In the genomic region with DNA sequence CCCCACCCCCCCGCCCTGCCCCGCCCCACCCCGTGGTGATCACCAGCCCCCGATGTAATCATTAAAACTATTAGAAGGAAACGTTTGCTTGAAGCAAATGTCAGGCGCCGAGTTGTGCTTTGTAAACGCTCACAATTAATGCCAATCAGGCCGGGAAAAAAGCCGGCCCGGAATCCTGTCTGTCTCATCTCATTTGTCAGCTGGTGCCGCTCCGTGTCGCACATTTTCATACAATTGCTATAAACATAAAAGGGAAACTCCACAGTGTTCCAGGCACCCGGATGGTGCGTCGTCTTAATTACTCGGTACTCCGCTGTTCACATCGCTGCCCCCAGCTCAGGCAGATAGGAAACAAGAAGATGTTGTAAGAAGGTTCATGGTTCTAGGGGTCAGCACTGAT, we compare ENCODE assay signal across 19 mouse cellular contexts. TPM values are rescaled to one million over a fixed set of nuclear protein-coding genes. Genes with fewer than 3 reads are reported as not detected.
DNase-seq lines count a peak whose midpoint lies in the region; ATAC-seq lines count a peak whose summit lies in the region.
"Had no signal": no experiment of that assay in that cellular context is flagged by ENCODE, and none has a peak within 500 bp of the region (broad histone marks: within the 10 kb centered on the region; RNA-seq: fewer than 3 reads in every experiment).

No protein-coding gene starts in this region.

- no peak for ATAC-seq in midbrain, embryonic 11.5 days (ENCODE audit: low FRiP score)
- ATAC-seq in embryonic facial prominence, embryonic 11.5 days (replicated peaks; ENCODE audit: insufficient number of reproducible peaks, low FRiP score, low TSS enrichment, low read depth) = no peak
- peak; percentile 32; the same call in 1 of the 2 replicates for ATAC-seq in forebrain, embryonic 16.5 days
- ATAC-seq in liver, embryonic 12.5 days = no peak
- no peak for ATAC-seq in heart, embryonic 11.5 days (replicated peaks; ENCODE audit: insufficient number of reproducible peaks, low FRiP score, low TSS enrichment)

- WGBS in midbrain, embryonic 10.5 days = 68% methylated on average over 20 of the region's 20 CpGs
- whole genome bisulfite sequencing in midbrain, embryonic 11.5 days = 60% methylated on average over 20 of the region's 20 CpGs
- WGBS in embryonic facial prominence, embryonic 11.5 days = 41% methylated on average over 20 of the region's 20 CpGs
- WGBS in forebrain, embryonic 16.5 days = 16% methylated on average over 20 of the region's 20 CpGs
- WGBS in liver, embryonic 12.5 days (ENCODE audit: insufficient replicate concordance) = 74% methylated on average over 20 of the region's 20 CpGs
- WGBS in heart, embryonic 11.5 days (ENCODE audit: insufficient replicate concordance) = 70% methylated on average over 20 of the region's 20 CpGs

- no peak overlapping the region for H3K4me3 ChIP-seq in midbrain, embryonic 10.5 days
- no peak overlapping the region for H3K4me3 ChIP-seq in midbrain, embryonic 11.5 days (ENCODE audit: low read depth, low read length)
- no peak overlapping the region for H3K4me3 ChIP-seq in embryonic facial prominence, embryonic 11.5 days (ENCODE audit: low read depth, low read length)
- no peak overlapping the region for H3K4me3 ChIP-seq in forebrain, embryonic 16.5 days (replicated peaks; ENCODE audit: low read length)
- no peak overlapping the region for H3K4me3 ChIP-seq in liver, embryonic 12.5 days
- no peak overlapping the region for H3K4me3 ChIP-seq in heart, embryonic 11.5 days (ENCODE audit: low read depth, low read length)
- H3K4me3 ChIP-seq: heart, embryonic 10.5 days had no signal

- peaks cover 86% of the 10 kb centered on the region for H3K4me1 ChIP-seq in midbrain, embryonic 10.5 days
- peaks cover 53% of the 10 kb centered on the region for H3K4me1 ChIP-seq in midbrain, embryonic 11.5 days (ENCODE audit: control insufficient read depth, insufficient read depth, low read length)
- H3K4me1 ChIP-seq in embryonic facial prominence, embryonic 11.5 days (ENCODE audit: control insufficient read depth, insufficient read depth, low read length) = peaks cover 9% of the 10 kb centered on the region
- H3K4me1 ChIP-seq in forebrain, embryonic 16.5 days (replicated peaks; ENCODE audit: control insufficient read depth, insufficient read depth, low read length) = peaks cover 72% of the 10 kb centered on the region
- H3K4me1 ChIP-seq in liver, embryonic 12.5 days = 0 out of 2 replicates have a peak, but pooled peaks cover 4% of the 10 kb centered on the region
- H3K4me1 ChIP-seq in heart, embryonic 11.5 days (ENCODE audit: control insufficient read depth, insufficient read depth, low read length) = peaks cover 12% of the 10 kb centered on the region

- H3K9me3 ChIP-seq in midbrain, embryonic 10.5 days (replicated peaks) = no peaks in the 10 kb centered on the region
- no peaks in the 10 kb centered on the region for H3K9me3 ChIP-seq in midbrain, embryonic 11.5 days (ENCODE audit: control insufficient read depth, low read length)
- no peaks in the 10 kb centered on the region for H3K9me3 ChIP-seq in embryonic facial prominence, embryonic 11.5 days (replicated peaks; ENCODE audit: control insufficient read depth, low read length)
- no peaks in the 10 kb centered on the region for H3K9me3 ChIP-seq in forebrain, embryonic 16.5 days (ENCODE audit: control insufficient read depth, low read length)
- H3K9me3 ChIP-seq in liver, embryonic 12.5 days (replicated peaks) = no peaks in the 10 kb centered on the region
- H3K9me3 ChIP-seq in heart, embryonic 11.5 days (replicated peaks; ENCODE audit: control insufficient read depth, low read length) = no peaks in the 10 kb centered on the region
- H3K9me3 ChIP-seq: heart, embryonic 10.5 days had no signal

- H3K36me3 ChIP-seq in midbrain, embryonic 10.5 days = peaks cover 27% of the 10 kb centered on the region
- no peaks in the 10 kb centered on the region for H3K36me3 ChIP-seq in midbrain, embryonic 11.5 days (ENCODE audit: control insufficient read depth, insufficient read depth, low read length)
- H3K36me3 ChIP-seq in embryonic facial prominence, embryonic 11.5 days (replicated peaks; ENCODE audit: control insufficient read depth, insufficient read depth, low read depth, low read length) = no peaks in the 10 kb centered on the region
- H3K36me3 ChIP-seq in forebrain, embryonic 16.5 days (ENCODE audit: control insufficient read depth, insufficient read depth) = no peaks in the 10 kb centered on the region
- no peaks in the 10 kb centered on the region for H3K36me3 ChIP-seq in liver, embryonic 12.5 days
- H3K36me3 ChIP-seq in heart, embryonic 11.5 days (ENCODE audit: control insufficient read depth, insufficient read depth, low read length) = no peaks in the 10 kb centered on the region
- H3K36me3 ChIP-seq: heart, embryonic 10.5 days had no signal

- DNase-seq in midbrain, embryonic 10.5 days (ENCODE audit: low spot score) = no peak
- DNase-seq in midbrain, embryonic 11.5 days (ENCODE audit: low spot score, missing footprints) = no peak
- DNase-seq in embryonic facial prominence, embryonic 11.5 days (ENCODE audit: low spot score) = peak; percentile 35
- DNase-seq in retina, embryonic 14.5 days (ENCODE audit: low spot score) = peak; percentile 90
- DNase-seq: cerebellum, adult 9-11 months; gastrocnemius, postnatal 25 days; heart, postnatal 14 days; kidney, adult 11 months; left cerebral cortex, postnatal 4 days; lung, embryonic 14.5 days; right cerebral cortex, adult 18-20 months; thymus, adult 2 months had no signal

- peaks cover 46% of the 10 kb centered on the region for H3K27me3 ChIP-seq in midbrain, embryonic 10.5 days (ENCODE audit: low read depth, poor library complexity, severe bottlenecking)
- peaks cover 7% of the 10 kb centered on the region for H3K27me3 ChIP-seq in midbrain, embryonic 11.5 days (ENCODE audit: control insufficient read depth, insufficient read depth, low read length)
- no peaks in the 10 kb centered on the region for H3K27me3 ChIP-seq in embryonic facial prominence, embryonic 11.5 days (ENCODE audit: control insufficient read depth, insufficient read depth, low read length)
- peaks cover 32% of the 10 kb centered on the region for H3K27me3 ChIP-seq in forebrain, embryonic 16.5 days (replicated peaks; ENCODE audit: control insufficient read depth, insufficient read depth, low read length)
- peaks cover 24% of the 10 kb centered on the region for H3K27me3 ChIP-seq in liver, embryonic 12.5 days (replicated peaks)
- peaks cover 2% of the 10 kb centered on the region for H3K27me3 ChIP-seq in heart, embryonic 11.5 days (ENCODE audit: control insufficient read depth, insufficient read depth, low read length)

- no peak overlapping the region for H3K9ac ChIP-seq in midbrain, embryonic 11.5 days (ENCODE audit: low read length)
- no peak overlapping the region for H3K9ac ChIP-seq in embryonic facial prominence, embryonic 11.5 days (replicated peaks; ENCODE audit: low read length)
- no peak overlapping the region for H3K9ac ChIP-seq in forebrain, embryonic 16.5 days (replicated peaks; ENCODE audit: low read depth, low read length)
- no peak overlapping the region for H3K9ac ChIP-seq in liver, embryonic 12.5 days
- H3K9ac ChIP-seq in heart, embryonic 11.5 days (ENCODE audit: low read depth, low read length) = no peak overlapping the region
- H3K9ac ChIP-seq: lung, embryonic 14.5 days had no signal

- no peak overlapping the region for H3K4me2 ChIP-seq in midbrain, embryonic 11.5 days
- no peak overlapping the region for H3K4me2 ChIP-seq in embryonic facial prominence, embryonic 11.5 days (ENCODE audit: low read depth, low read length)
- H3K4me2 ChIP-seq in forebrain, embryonic 16.5 days (ENCODE audit: low read length) = no peak overlapping the region
- H3K4me2 ChIP-seq in liver, embryonic 12.5 days = no peak overlapping the region
- H3K4me2 ChIP-seq in heart, embryonic 11.5 days = no peak overlapping the region
- H3K4me2 ChIP-seq: liver, embryonic 11.5 days; lung, embryonic 14.5 days had no signal

- peak overlapping the region; percentile 57; the same call in 1 of the 2 replicates for H3K27ac ChIP-seq in midbrain, embryonic 10.5 days (replicated peaks)
- no peak overlapping the region for H3K27ac ChIP-seq in midbrain, embryonic 11.5 days (ENCODE audit: low read depth, low read length)
- no peak overlapping the region for H3K27ac ChIP-seq in embryonic facial prominence, embryonic 11.5 days (replicated peaks; ENCODE audit: low read depth, low read length)
- H3K27ac ChIP-seq in forebrain, embryonic 16.5 days (ENCODE audit: low read length) = no peak overlapping the region
- no peak overlapping the region for H3K27ac ChIP-seq in liver, embryonic 12.5 days
- H3K27ac ChIP-seq in heart, embryonic 11.5 days (ENCODE audit: low read depth, low read length) = no peak overlapping the region
- H3K27ac ChIP-seq: heart, embryonic 10.5 days; kidney, postnatal 0 days; macrophage had no signal

RNA-seq across cellular contexts. Expression of gene Fam222a, which starts 10.5 kb away (rescaled TPM):
- 4.0 and 5.1 TPM in 2 replicates for polyA plus RNA-seq in midbrain, embryonic 10.5 days (2016; fragmentation: Nextera tagmentation; extraction: Ambion mirVana)
- polyA plus RNA-seq in midbrain, embryonic 11.5 days (2014; fragmentation: Nextera tagmentation; extraction: Ambion mirVana) = 5.8 and 6.7 TPM in 2 replicates
- 2.5 and 2.7 TPM in 2 replicates for polyA plus RNA-seq in embryonic facial prominence, embryonic 11.5 days (2014; fragmentation: Nextera tagmentation; extraction: Ambion mirVana)
- polyA plus RNA-seq in forebrain, embryonic 16.5 days (2015; fragmentation: Nextera tagmentation; extraction: Ambion mirVana) = 4.3 and 4.4 TPM in 2 replicates
- 1.3 and 1.4 TPM in 2 replicates for polyA plus RNA-seq in liver, embryonic 12.5 days (2016; fragmentation: Nextera tagmentation; extraction: Ambion mirVana)
- 0.55 and 0.79 TPM in 2 replicates for polyA plus RNA-seq in heart, embryonic 11.5 days (2014; fragmentation: Nextera tagmentation; extraction: Ambion mirVana)

Comparison
In these comparisons a context has a peak if more than half of its experiments do, and no peak if none do; other contexts are left out.
1. DNase-seq: peak in embryonic facial prominence, embryonic 11.5 days (single experiment) and retina, embryonic 14.5 days (single experiment); none in midbrain, embryonic 10.5 days (single experiment) and midbrain, embryonic 11.5 days (single experiment).